Mouse (Mus musculus) liver, postnatal 0 days (tissue): ENCODE data around the gene Gtf3c5. TPM values are rescaled to one million over a fixed set of nuclear protein-coding genes. Genes with fewer than 3 reads are reported as not detected.

Experiments used
- ATAC-seq: fragments of 200-750 bp; cut with Nextera tagmentation; 2 replicates; pipeline ENCODE4 v1.8.0; 2017; ENCODE audit warnings: mild to moderate bottlenecking, moderate library complexity
- DNase-seq: peaks from one replicate; pipeline ENCODE4 v3.0.0-alpha.2; 2016
- H3K27ac ChIP-seq: fragments of 300-500 bp; sonication (generic); 2 replicates; pipeline ENCODE4 v1.5.1; 2014; ENCODE audit warnings: antibody characterized with exemption, moderate library complexity, mild to moderate bottlenecking, low read depth
- H3K27me3 ChIP-seq: fragments of 300-500 bp; sonication (generic); 2 replicates; pipeline ENCODE4 v1.6.1; 2014; ENCODE audit warnings: low read length, control low read depth, mixed read lengths; ENCODE audit not compliant: insufficient read depth
- H3K36me3 ChIP-seq: fragments of 300-500 bp; sonication (generic); replicated peaks from 2 replicates; pipeline ENCODE4 v1.6.1; 2014; ENCODE audit warnings: mild to moderate bottlenecking, control low read depth, low read length, moderate library complexity, mixed read lengths; ENCODE audit not compliant: insufficient read depth
- H3K4me1 ChIP-seq: fragments of 300-500 bp; sonication (generic); 2 replicates; pipeline ENCODE4 v1.6.1; 2014; ENCODE audit warnings: antibody characterized with exemption, mild to moderate bottlenecking, control low read depth; ENCODE audit not compliant: insufficient read depth
- H3K4me2 ChIP-seq: fragments of 300-500 bp; sonication (generic); 2 replicates; pipeline ENCODE4 v1.6.1; 2014; ENCODE audit warnings: low read depth, mild to moderate bottlenecking, low read length, moderate library complexity, mixed read lengths
- H3K4me3 ChIP-seq: fragments of 300-500 bp; sonication (generic); 2 replicates; pipeline ENCODE4 v1.5.1; 2014; ENCODE audit warnings: low read depth, low read length
- H3K9ac ChIP-seq: fragments of 300-500 bp; sonication (generic); replicated peaks from 2 replicates; pipeline ENCODE4 v1.6.1; 2014; ENCODE audit warnings: mild to moderate bottlenecking, moderate library complexity
- H3K9me3 ChIP-seq: fragments of 300-500 bp; sonication (generic); 2 replicates; pipeline ENCODE4 v1.6.1; 2016; ENCODE audit warnings: mild to moderate bottlenecking, control low read depth, low read length, mixed read lengths
- CTCF ChIP-seq: sonication (generic); IDR thresholded peaks from 2 replicates; pipeline ENCODE4 v1.5.1; 2016; ENCODE audit warnings: antibody characterized with exemption, low read depth
- EP300 ChIP-seq: IDR thresholded peaks from 2 replicates; pipeline ENCODE4 v1.6.1; 2016; ENCODE audit warnings: antibody characterized with exemption, low read depth, mild to moderate bottlenecking
- WGBS: fragments of 180-500 bp; shearing (Covaris S2); extraction: QIAGEN DNeasy Blood & Tissue Kit; methylation state at CpG from one replicate; pipeline ENCODE4 v1.1.7; 2014; ENCODE audit not compliant: insufficient replicate concordance; 5-methylcytosine and 5-hydroxymethylcytosine counted together
- polyA plus RNA-seq: library from polyadenylated mRNA; unstranded; fragments of >200 nt; fragmentation: Nextera tagmentation; extraction: Ambion mirVana; gene quantifications from 2 replicates; pipeline ENCODE4 v1.2.1, GENCODE M21; 2015

The Gtf3c5 gene
- polyA plus RNA-seq, 1 experiment from 2014 or later, result 5.8 TPM

DNA sequence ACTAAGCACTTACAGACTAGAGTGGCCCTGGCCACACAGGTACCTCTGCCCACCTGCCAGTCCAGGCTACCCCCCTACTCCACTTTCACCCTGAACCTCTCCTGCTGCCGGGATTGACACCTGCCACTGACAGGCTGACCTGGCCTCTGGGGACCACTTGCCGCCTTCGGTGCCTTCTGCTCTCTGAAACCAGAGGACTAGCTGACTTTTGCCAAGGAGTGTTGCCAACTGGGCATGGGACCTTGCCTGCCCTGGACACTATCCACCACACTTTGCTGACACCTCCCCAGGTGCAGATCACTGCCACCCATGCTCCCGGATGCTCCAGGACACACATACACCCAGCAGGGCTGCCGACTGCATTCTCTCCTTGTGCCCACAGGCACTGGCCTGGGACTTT is 31.2 kb downstream of the Gtf3c5 start:
- Histone ChIP-seq H3K36me3 (no peaks in the 10 kb centered on the region; the same call in 1 of the 2 replicates), H3K4me1 (0 out of 2 replicates have a peak, but pooled peaks cover 3% of the 10 kb centered on the region), H3K9me3 (no peaks in the 10 kb centered on the region), H3K4me3 (no peak overlapping the region), H3K4me2 (no peak overlapping the region), H3K27ac (no peak overlapping the region), H3K27me3 (no peaks in the 10 kb centered on the region), H3K9ac (no peak overlapping the region)
- no peak for ATAC-seq
- no peak for DNase-seq
- WGBS, result 77% methylated on average over 5 of the region's 5 CpGs
- TF ChIP-seq EP300 (no peak), CTCF (no peak)

DNA sequence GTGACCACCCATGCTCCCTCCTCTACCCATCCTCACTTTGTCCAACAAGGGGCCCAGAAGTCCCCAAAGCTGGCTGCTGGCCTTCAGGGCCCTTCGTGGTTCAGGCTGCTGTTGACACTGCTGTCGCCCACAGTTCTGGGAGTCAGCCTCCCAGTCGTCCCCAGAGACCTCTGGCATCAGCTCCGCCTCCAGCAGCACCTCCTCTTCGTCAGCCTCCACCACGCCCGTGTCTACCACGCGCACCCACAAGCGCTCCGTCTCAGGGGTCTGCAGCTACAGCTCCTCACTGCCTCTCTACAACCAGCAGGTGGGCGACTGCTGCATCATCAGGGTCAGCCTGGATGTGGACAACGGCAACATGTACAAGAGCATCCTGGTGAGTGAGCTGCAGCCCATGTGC is 34.4 kb downstream of the Gtf3c5 start:
- Histone ChIP-seq H3K4me1 (0 out of 2 replicates have a peak, but pooled peaks cover 3% of the 10 kb centered on the region), H3K27ac (no peak overlapping the region), H3K4me2 (no peak overlapping the region), H3K9ac (no peak overlapping the region), H3K36me3 (no peaks in the 10 kb centered on the region; the same call in 1 of the 2 replicates), H3K9me3 (no peaks in the 10 kb centered on the region), H3K4me3 (no peak overlapping the region), H3K27me3 (no peaks in the 10 kb centered on the region)
- ATAC-seq, result no peak
- no peak for TF ChIP-seq EP300
- TF ChIP-seq CTCF, result no peak
- DNase-seq, result no peak
- WGBS, result 83% methylated on average over 13 of the region's 13 CpGs

DNA sequence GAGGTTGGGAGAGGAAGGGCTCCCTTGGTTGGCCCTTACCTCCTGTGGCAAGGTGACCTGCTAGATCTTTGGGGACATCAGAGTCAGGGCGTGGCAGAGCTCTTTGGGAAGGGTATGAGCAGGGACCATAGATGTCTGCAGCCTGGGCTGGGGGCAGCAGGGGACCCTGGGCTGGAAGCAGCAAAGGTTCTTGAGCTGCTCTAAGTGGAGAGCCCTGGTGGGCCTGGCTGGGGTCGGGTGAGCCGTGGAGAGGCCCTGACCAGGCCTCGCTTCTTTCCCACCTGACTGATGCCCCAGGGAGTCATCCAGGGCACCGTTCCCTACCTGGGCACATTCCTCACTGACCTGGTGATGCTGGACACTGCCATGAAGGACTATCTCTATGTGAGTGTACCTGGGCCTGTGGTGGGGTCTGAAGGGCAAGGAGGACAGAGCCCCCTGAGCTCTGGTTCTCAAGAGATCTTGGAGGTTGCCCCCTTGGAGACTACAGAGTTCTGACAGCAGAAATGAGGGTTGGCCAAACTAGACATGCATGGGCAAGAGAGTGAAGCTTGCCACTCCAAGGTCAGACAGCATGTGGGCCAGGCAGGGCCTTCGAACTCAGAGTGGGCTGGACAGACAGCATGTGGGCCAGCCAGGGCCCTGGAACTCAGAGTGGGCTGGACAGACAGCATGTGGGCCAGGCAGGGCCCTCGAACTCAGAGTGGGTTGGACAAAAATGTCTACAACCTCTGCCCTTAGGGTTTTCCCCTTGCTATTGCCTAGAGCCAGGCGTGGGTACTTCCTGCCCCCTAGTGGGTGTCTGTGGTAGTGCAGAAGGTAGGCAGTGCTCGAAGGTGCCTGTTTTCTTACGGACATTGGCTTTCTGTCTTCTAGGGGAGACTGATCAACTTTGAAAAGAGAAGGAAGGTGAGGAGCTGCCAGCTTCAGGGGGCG is 36.0 kb downstream of the Gtf3c5 start:
- DNase-seq, result peak; percentile 89
- TF ChIP-seq CTCF (peak; percentile 99), EP300 (no peak)
- Histone ChIP-seq H3K9ac (no peak overlapping the region), H3K4me3 (no peak overlapping the region), H3K4me2 (no peak overlapping the region), H3K9me3 (no peaks in the 10 kb centered on the region), H3K36me3 (no peaks in the 10 kb centered on the region; the same call in 1 of the 2 replicates), H3K27me3 (no peaks in the 10 kb centered on the region), H3K4me1 (0 out of 2 replicates have a peak, but pooled peaks cover 3% of the 10 kb centered on the region), H3K27ac (no peak overlapping the region)
- ATAC-seq, result peak; percentile 75
- 44% methylated on average over 11 of the region's 11 CpGs for WGBS

DNA sequence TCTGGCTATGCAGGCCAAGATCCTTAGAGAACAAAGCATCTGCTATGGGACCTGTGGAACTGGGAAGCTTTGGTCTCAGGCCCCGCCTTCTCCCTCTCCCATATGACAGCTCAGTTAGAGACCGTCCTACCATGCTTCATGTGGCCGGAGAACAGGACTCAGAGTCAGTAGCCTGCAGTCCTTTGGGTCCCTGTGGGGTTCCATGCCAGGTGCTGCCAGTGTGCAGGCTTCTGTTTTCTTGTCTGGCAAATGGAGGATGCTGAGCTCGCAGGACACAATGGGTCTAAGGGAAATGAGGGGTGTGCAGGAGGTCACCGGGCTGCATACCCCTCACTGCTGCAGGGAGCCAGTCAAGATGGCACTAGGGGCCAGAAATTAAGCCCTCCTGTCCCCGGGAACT is 37.0 kb downstream of the Gtf3c5 start:
- no peak overlapping the region for H3K27ac ChIP-seq
- WGBS, result 66% methylated on average over 6 of the region's 6 CpGs
- no peaks in the 10 kb centered on the region for H3K9me3 ChIP-seq
- DNase-seq (no peak), ATAC-seq (no peak)
- TF ChIP-seq CTCF (no peak), EP300 (no peak)
- H3K4me2 ChIP-seq, result no peak overlapping the region
- H3K4me1 ChIP-seq, result 0 out of 2 replicates have a peak, but pooled peaks cover 3% of the 10 kb centered on the region
- no peaks in the 10 kb centered on the region for H3K27me3 ChIP-seq
- no peak overlapping the region for H3K9ac ChIP-seq
- no peak overlapping the region for H3K4me3 ChIP-seq
- no peaks in the 10 kb centered on the region; the same call in 1 of the 2 replicates for H3K36me3 ChIP-seq

DNA sequence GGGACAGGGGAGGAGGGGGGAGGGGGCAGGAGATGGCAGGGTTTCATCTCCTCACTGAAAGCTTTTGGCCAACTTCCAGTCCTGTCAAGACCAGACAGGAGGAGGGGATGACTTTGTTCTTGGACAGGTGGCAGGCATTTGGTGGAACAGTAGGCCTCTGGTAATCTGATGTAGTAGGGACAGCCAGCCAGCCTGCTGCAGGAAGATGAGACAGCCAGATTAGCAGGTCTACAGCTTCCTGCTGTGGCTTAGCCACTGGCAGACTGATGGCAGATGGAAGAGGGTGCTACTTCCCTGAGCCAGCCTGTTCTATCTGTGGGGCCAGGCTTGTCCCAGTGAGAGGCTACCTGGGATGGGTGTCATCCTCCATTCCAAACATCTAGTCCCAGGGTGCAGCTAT is 37.6 kb downstream of the Gtf3c5 start:
- ATAC-seq (no peak), DNase-seq (no peak)
- H3K36me3 ChIP-seq, result no peaks in the 10 kb centered on the region; the same call in 1 of the 2 replicates
- H3K9me3 ChIP-seq, result no peaks in the 10 kb centered on the region
- no peak overlapping the region for H3K9ac ChIP-seq
- no peak overlapping the region for H3K27ac ChIP-seq
- no peak for TF ChIP-seq CTCF
- TF ChIP-seq EP300, result no peak
- no peaks in the 10 kb centered on the region for H3K27me3 ChIP-seq
- no peak overlapping the region for H3K4me2 ChIP-seq
- no peak overlapping the region for H3K4me3 ChIP-seq
- H3K4me1 ChIP-seq, result 0 out of 2 replicates have a peak, but pooled peaks cover 3% of the 10 kb centered on the region

DNA sequence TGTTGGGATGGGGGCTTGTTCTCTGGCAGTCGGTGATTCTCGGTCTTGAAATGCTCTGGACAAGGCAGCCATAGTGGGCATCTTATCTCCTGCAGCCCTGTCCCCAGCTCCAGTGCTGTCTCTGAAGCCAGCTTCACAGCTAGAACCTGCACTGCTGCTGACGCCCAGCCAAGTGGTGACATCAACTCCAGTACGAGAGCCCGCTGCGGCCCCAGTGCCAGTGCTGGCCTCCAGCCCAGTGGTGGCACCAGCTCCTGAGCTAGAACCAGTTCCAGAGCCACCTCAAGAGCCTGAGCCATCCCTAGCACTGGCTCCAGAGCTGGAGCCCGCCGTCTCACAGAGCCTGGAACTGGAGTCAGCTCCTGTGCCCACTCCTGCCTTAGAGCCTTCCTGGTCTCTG is 39.7 kb downstream of the Gtf3c5 start:
- H3K27me3 ChIP-seq, result no peaks in the 10 kb centered on the region
- no peak for TF ChIP-seq CTCF
- TF ChIP-seq EP300, result no peak
- no peak overlapping the region for H3K9ac ChIP-seq
- H3K36me3 ChIP-seq, result no peaks in the 10 kb centered on the region
- WGBS, result 89% methylated on average over 8 of the region's 8 CpGs
- DNase-seq (no peak), ATAC-seq (no peak)
- no peak overlapping the region for H3K4me3 ChIP-seq
- H3K27ac ChIP-seq, result no peak overlapping the region
- H3K9me3 ChIP-seq, result no peaks in the 10 kb centered on the region
- no peak overlapping the region for H3K4me2 ChIP-seq
- H3K4me1 ChIP-seq, result peaks cover 21% of the 10 kb centered on the region
